Mouse (Mus musculus) ovary, postnatal 14 days (tissue): ENCODE data around the gene Mthfsd.

Experiments
- DNase-seq: peaks from one replicate; pipeline ENCODE4 v3.0.0; 2022; ENCODE audit warnings: low spot score

The Mthfsd gene

GRCm38 (mm10) chr8:121073174-121074107 is 34.8 kb downstream of the Mthfsd start:
- DNase-seq, result no peak

DNA sequence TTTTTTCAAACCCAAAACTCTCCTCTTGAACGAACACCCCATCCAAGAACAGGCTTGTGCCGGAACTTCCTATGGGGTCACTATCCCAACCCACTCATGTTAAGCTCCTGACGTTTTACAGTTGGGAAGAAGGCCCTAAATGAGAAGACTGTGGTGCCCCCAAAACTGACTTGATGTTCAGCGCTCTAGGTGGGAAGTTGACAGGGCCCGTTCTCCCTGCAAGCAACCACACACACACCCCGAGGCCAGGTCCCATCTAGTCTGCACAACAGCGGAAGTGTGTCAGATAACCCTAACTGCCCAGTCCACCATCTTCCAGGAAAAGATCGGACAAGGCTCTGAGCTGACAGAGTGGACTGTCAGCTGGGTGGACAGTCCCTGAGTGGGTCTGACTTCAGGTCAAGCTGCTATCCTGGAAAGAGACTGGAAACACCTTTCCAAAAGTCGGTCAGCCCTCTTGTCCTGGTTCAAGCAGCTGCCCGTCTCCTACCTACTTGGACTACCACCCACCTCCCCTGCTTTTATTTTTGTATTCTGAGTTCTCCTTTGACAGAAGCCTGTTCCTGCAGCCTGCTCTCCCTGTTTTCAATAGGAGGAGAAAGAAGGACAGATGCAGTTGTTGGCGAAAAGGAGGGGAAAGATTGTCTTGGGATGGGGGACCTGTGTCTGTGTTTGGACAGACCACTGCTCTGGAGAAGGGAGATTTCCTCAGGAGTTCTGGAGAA is 35.6 kb downstream of the Mthfsd start:
- DNase-seq, result no peak

GRCm38 (mm10) chr8:121071454-121071853 is 36.7 kb downstream of the Mthfsd start:
- DNase-seq, result no peak

DNA sequence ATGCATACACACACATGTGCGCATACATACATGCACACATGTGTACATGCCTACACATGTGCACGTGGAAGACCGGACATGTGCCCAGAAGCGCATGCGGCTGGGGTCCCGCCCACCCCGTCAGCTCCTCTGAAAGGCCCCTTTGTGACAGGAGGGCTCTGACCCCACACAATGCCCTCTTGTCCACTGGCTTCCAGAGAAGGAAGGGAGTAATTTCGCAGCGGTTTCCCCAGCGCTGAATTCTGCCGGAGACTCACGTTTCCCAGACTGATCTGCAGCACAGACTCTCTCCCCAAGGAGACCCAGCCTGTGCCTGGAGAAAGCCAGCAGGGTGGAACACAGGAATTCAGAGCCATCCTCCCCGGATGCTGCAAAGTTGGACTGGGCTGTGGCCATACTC is 44.5 kb downstream of the Mthfsd start:
- no peak for DNase-seq

DNA sequence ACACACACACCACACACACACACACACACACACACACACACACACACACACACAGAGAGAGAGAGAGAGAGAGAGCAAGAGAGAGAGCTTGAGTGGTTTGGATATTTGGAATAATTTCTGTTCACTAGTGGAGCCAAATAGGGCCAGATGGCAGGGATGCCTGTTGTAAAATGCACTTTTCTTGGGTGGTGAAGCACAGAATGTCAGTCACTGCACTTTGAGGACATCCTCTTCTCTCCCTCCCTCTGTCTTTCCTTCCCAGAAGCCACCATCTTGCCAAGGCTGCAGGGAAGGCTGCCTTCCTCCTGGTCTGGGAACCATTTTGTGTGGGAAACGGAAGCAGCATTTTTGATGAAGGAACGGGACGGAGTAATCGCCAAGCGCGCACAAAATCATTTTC is 45.7 kb downstream of the Mthfsd start:
- DNase-seq, result no peak

- no peak for DNase-seq
Observed at GRCm38 (mm10) chr8:121059098-121059497, 49.1 kb downstream of the Mthfsd start.

GRCm38 (mm10) chr8:121058081-121058480 is 50.1 kb downstream of the Mthfsd start:
- no peak for DNase-seq

- DNase-seq, result no peak
Observed at GRCm38 (mm10) chr8:121047441-121047840, 60.8 kb downstream of the Mthfsd start.

- no peak for DNase-seq
Observed at GRCm38 (mm10) chr8:121043719-121044440, 64.3 kb downstream of the Mthfsd start.
